Mouse (Mus musculus) liver, embryonic 13.5 days (tissue): ENCODE results near the gene Tnk1. TPM values are rescaled to one million over a fixed set of nuclear protein-coding genes. Genes with fewer than 3 reads are reported as not detected.
"Not testable (repeated sequence)": the region's sequence is repeated elsewhere in the genome, so short reads cannot be mapped to it uniquely, and the experiment has no call there.

ENCODE experiments used
- ATAC-seq: fragments of 200-750 bp; cut with Nextera tagmentation; 2 replicates; pipeline ENCODE4 v1.8.0; 2017; ENCODE audit warnings: low read depth, mild to moderate bottlenecking, moderate number of reproducible peaks, moderate library complexity
- DNase-seq: peaks from one replicate; pipeline ENCODE4 v3.0.0; 2022
- H3K27ac ChIP-seq: fragments of 300-500 bp; sonication (generic); 2 replicates; pipeline ENCODE4 v1.5.1; 2015; ENCODE audit warnings: moderate library complexity, mild to moderate bottlenecking, inconsistent platforms
- H3K27me3 ChIP-seq: fragments of 300-500 bp; sonication (generic); 2 replicates; pipeline ENCODE4 v1.6.1; 2015; ENCODE audit warnings: mild to moderate bottlenecking, inconsistent platforms
- H3K36me3 ChIP-seq: fragments of 300-500 bp; sonication (generic); 2 replicates; pipeline ENCODE4 v1.6.1; 2015; ENCODE audit warnings: mild to moderate bottlenecking, inconsistent platforms
- H3K4me1 ChIP-seq: fragments of 300-500 bp; sonication (generic); replicated peaks from 2 replicates; pipeline ENCODE4 v1.6.1; 2015; ENCODE audit warnings: inconsistent platforms
- H3K4me2 ChIP-seq: fragments of 300-500 bp; sonication (generic); 2 replicates; pipeline ENCODE4 v1.6.1; 2015; ENCODE audit warnings: inconsistent platforms, mild to moderate bottlenecking, moderate library complexity
- H3K4me3 ChIP-seq: fragments of 300-500 bp; sonication (generic); replicated peaks from 2 replicates; pipeline ENCODE4 v1.5.1; 2015; ENCODE audit warnings: mild to moderate bottlenecking, inconsistent platforms
- H3K9ac ChIP-seq: fragments of 300-500 bp; sonication (generic); 2 replicates; pipeline ENCODE4 v1.6.1; 2015; ENCODE audit warnings: mild to moderate bottlenecking, inconsistent platforms
- H3K9me3 ChIP-seq: fragments of 300-500 bp; sonication (generic); replicated peaks from 2 replicates; pipeline ENCODE4 v1.6.1; 2016; ENCODE audit warnings: inconsistent platforms
- WGBS: fragments of 180-500 bp; shearing (Covaris S2); methylation state at CpG from one replicate; pipeline ENCODE4 v1.1.7; 2015; ENCODE audit not compliant: insufficient replicate concordance; 5-methylcytosine and 5-hydroxymethylcytosine counted together
- polyA plus RNA-seq: library from polyadenylated mRNA; unstranded; fragments of >200 nt; fragmentation: Nextera tagmentation; extraction: Ambion mirVana; gene quantifications from 2 replicates; pipeline ENCODE4 v1.2.1, GENCODE M21; 2015

Gene Tnk1
- polyA plus RNA-seq, 1 experiment from 2014 or later, result 0.76 TPM

- no peaks in the 10 kb centered on the region for H3K36me3 ChIP-seq
- no peaks in the 10 kb centered on the region for H3K9me3 ChIP-seq
- 77% methylated on average over 3 of the region's 3 CpGs for WGBS
- 0 out of 2 replicates have a peak overlapping the region, but pooled peaks have one; percentile 1 for H3K4me3 ChIP-seq
- H3K4me1 ChIP-seq, result peaks cover 82% of the 10 kb centered on the region
- peak overlapping the region; percentile 97 for H3K4me2 ChIP-seq
- 0 out of 2 replicates have a peak, but pooled peaks cover 4% of the 10 kb centered on the region for H3K27me3 ChIP-seq
- no peak for DNase-seq
- peak overlapping the region; percentile 85 for H3K27ac ChIP-seq
- H3K9ac ChIP-seq, result peak overlapping the region; percentile 75
- no peak for ATAC-seq
Observed at GRCm38 (mm10) chr11:69878399-69878798, 19.9 kb upstream of the Tnk1 start.

- Histone ChIP-seq H3K36me3 (no peaks in the 10 kb centered on the region), H3K9ac (peak within 1 kb of the TSS; percentile 75), H3K27ac (peak within 1 kb of the TSS; percentile 85), H3K4me3 (peak within 1 kb of the TSS; percentile 18; the same call in 1 of the 2 replicates), H3K4me1 (peaks cover 82% of the 10 kb centered on the region), H3K4me2 (peak within 1 kb of the TSS; percentile 97), H3K9me3 (no peaks in the 10 kb centered on the region), H3K27me3 (0 out of 2 replicates have a peak, but pooled peaks cover 4% of the 10 kb centered on the region)
- WGBS, result 76% methylated on average over 11 of the region's 11 CpGs
- ATAC-seq, result no peak
- no peak for DNase-seq
Observed at GRCm38 (mm10) chr11:69877878-69878277, 19.3 kb upstream of the Tnk1 start, which contains the start of gene Tmem95. Gene Tmem95, minus strand, starts transcription at chr11:69878018.

- H3K4me3 ChIP-seq, result peak overlapping the region; percentile 18; the same call in 1 of the 2 replicates
Observed at GRCm38 (mm10) chr11:69876867-69877266, 18.3 kb upstream of the Tnk1 start.

GRCm38 (mm10) chr11:69876186-69876585 lies 17.7 kb upstream of the Tnk1 start:
- Histone ChIP-seq H3K27ac (peak overlapping the region; percentile 60; the same call in 1 of the 2 replicates), H3K27me3 (no peaks in the 10 kb centered on the region), H3K4me2 (peak overlapping the region; percentile 44; the same call in 1 of the 2 replicates), H3K36me3 (no peaks in the 10 kb centered on the region), H3K4me3 (no peak overlapping the region), H3K4me1 (peaks cover 71% of the 10 kb centered on the region), H3K9ac (0 out of 2 replicates have a peak overlapping the region, but pooled peaks have one; percentile 6), H3K9me3 (no peaks in the 10 kb centered on the region)
- no peak for ATAC-seq
- 35% methylated on average over 7 of the region's 7 CpGs for WGBS
- DNase-seq, result no peak

More at GRCm38 (mm10) chr11:69876867-69877266, 18.3 kb upstream of the Tnk1 start:
- H3K9me3 ChIP-seq, result no peaks in the 10 kb centered on the region
- H3K9ac ChIP-seq, result peak overlapping the region; percentile 42; the same call in 1 of the 2 replicates
- peak overlapping the region; percentile 44 for H3K4me2 ChIP-seq
- DNase-seq, result peak; percentile 82
- peak; percentile 21; the same call in 1 of the 2 replicates for ATAC-seq
- H3K27me3 ChIP-seq, result 0 out of 2 replicates have a peak, but pooled peaks cover 3% of the 10 kb centered on the region
- H3K36me3 ChIP-seq, result no peaks in the 10 kb centered on the region
- peaks cover 78% of the 10 kb centered on the region for H3K4me1 ChIP-seq
- WGBS, result 1% methylated on average over 12 of the region's 12 CpGs
- peak overlapping the region; percentile 24; the same call in 1 of the 2 replicates for H3K27ac ChIP-seq

- H3K9me3 ChIP-seq, result no peaks in the 10 kb centered on the region
- 0 out of 2 replicates have a peak overlapping the region, but pooled peaks have one; percentile 16 for H3K27ac ChIP-seq
- WGBS, result 74% methylated on average over 4 of the region's 4 CpGs
- peaks cover 48% of the 10 kb centered on the region for H3K4me1 ChIP-seq
- no peak overlapping the region for H3K4me2 ChIP-seq
- no peaks in the 10 kb centered on the region for H3K36me3 ChIP-seq
- no peak for DNase-seq
- H3K4me3 ChIP-seq, result no peak overlapping the region
- no peaks in the 10 kb centered on the region for H3K27me3 ChIP-seq
- ATAC-seq, result no peak
- no peak overlapping the region for H3K9ac ChIP-seq
Observed at GRCm38 (mm10) chr11:69872451-69872850, 13.9 kb upstream of the Tnk1 start.

GRCm38 (mm10) chr11:69871822-69872221 lies 13.3 kb upstream of the Tnk1 start:
- no peak overlapping the region for H3K27ac ChIP-seq
- H3K9me3 ChIP-seq, result no peaks in the 10 kb centered on the region
- no peaks in the 10 kb centered on the region for H3K27me3 ChIP-seq
- H3K36me3 ChIP-seq, result no peaks in the 10 kb centered on the region
- ATAC-seq (no peak), DNase-seq (no peak)
- H3K9ac ChIP-seq, result no peak overlapping the region
- WGBS, result 80% methylated on average over 7 of the region's 7 CpGs
- H3K4me2 ChIP-seq, result no peak overlapping the region
- H3K4me1 ChIP-seq, result peaks cover 48% of the 10 kb centered on the region
- no peak overlapping the region for H3K4me3 ChIP-seq

- 56% methylated on average over 2 of the region's 2 CpGs for WGBS
- Histone ChIP-seq H3K4me3 (no peak overlapping the region), H3K9ac (no peak overlapping the region), H3K27ac (no peak overlapping the region; the same call in 1 of the 2 replicates), H3K4me1 (peaks cover 44% of the 10 kb centered on the region), H3K4me2 (no peak overlapping the region), H3K27me3 (no peaks in the 10 kb centered on the region), H3K9me3 (no peaks in the 10 kb centered on the region), H3K36me3 (no peaks in the 10 kb centered on the region)
- ATAC-seq (peak; percentile 58; the same call in 1 of the 2 replicates), DNase-seq (no peak)
Observed at GRCm38 (mm10) chr11:69870289-69871069, 11.9 kb upstream of the Tnk1 start.

- no peak overlapping the region; the same call in 1 of the 2 replicates for H3K27ac ChIP-seq
- H3K4me2 ChIP-seq, result no peak overlapping the region
- no peaks in the 10 kb centered on the region for H3K9me3 ChIP-seq
- H3K4me1 ChIP-seq, result peaks cover 57% of the 10 kb centered on the region
- ATAC-seq (peak; percentile 63), DNase-seq (no peak)
- H3K36me3 ChIP-seq, result no peaks in the 10 kb centered on the region
- no peaks in the 10 kb centered on the region for H3K27me3 ChIP-seq
- H3K9ac ChIP-seq, result peak overlapping the region; percentile 23; the same call in 1 of the 2 replicates
- no peak overlapping the region for H3K4me3 ChIP-seq
- WGBS, result 33% methylated on average over 9 of the region's 9 CpGs
Observed at GRCm38 (mm10) chr11:69867335-69867734, 8.8 kb upstream of the Tnk1 start.

GRCm38 (mm10) chr11:69865561-69865960 lies 7.0 kb upstream of the Tnk1 start:
- no peaks in the 10 kb centered on the region for H3K27me3 ChIP-seq
- H3K4me1 ChIP-seq, result peaks cover 52% of the 10 kb centered on the region
- DNase-seq (no peak), ATAC-seq (no peak)
- H3K9me3 ChIP-seq, result no peaks in the 10 kb centered on the region
- no peaks in the 10 kb centered on the region for H3K36me3 ChIP-seq
- 87% methylated on average over 9 of the region's 9 CpGs for WGBS
- H3K4me2 ChIP-seq, result no peak overlapping the region
- H3K9ac ChIP-seq, result no peak overlapping the region
- H3K27ac ChIP-seq, result peak overlapping the region; percentile 89
- no peak overlapping the region for H3K4me3 ChIP-seq

- ATAC-seq (peak; percentile 60), DNase-seq (no peak)
- H3K27ac ChIP-seq, result peak overlapping the region; percentile 89
- no peaks in the 10 kb centered on the region for H3K9me3 ChIP-seq
- 24% methylated on average over 8 of the region's 8 CpGs for WGBS
- H3K4me3 ChIP-seq, result no peak overlapping the region
- no peaks in the 10 kb centered on the region for H3K36me3 ChIP-seq
- peaks cover 49% of the 10 kb centered on the region for H3K4me1 ChIP-seq
- peaks cover 6% of the 10 kb centered on the region for H3K27me3 ChIP-seq
- peak overlapping the region; percentile 74 for H3K9ac ChIP-seq
- peak overlapping the region; percentile 56 for H3K4me2 ChIP-seq
Observed at GRCm38 (mm10) chr11:69864138-69864860, 5.8 kb upstream of the Tnk1 start.

GRCm38 (mm10) chr11:69863729-69864128 lies 5.2 kb upstream of the Tnk1 start:
- 67% methylated on average over 3 of the region's 3 CpGs for WGBS
- peak; percentile 66 for ATAC-seq
- H3K36me3 ChIP-seq, H3K9me3 ChIP-seq, H3K4me3 ChIP-seq, DNase-seq: not testable (repeated sequence)
- H3K4me2 ChIP-seq, result peak overlapping the region; percentile 56
- peaks cover 49% of the 10 kb centered on the region for H3K4me1 ChIP-seq
- peak overlapping the region; percentile 89 for H3K27ac ChIP-seq
- peaks cover 12% of the 10 kb centered on the region for H3K27me3 ChIP-seq
- H3K9ac ChIP-seq, result peak overlapping the region; percentile 74
